Mouse (Mus musculus) urinary bladder, postnatal 14 days (tissue): ENCODE measurements around the gene Eif2b2.
A peak's percentile ranks its signal among the peaks of the same experiment; 100 is the strongest.

Experiments
- DNase-seq: peaks from one replicate; pipeline ENCODE4 v3.0.0; 2021; ENCODE audit warnings: low spot score

Eif2b2 gene

DNA sequence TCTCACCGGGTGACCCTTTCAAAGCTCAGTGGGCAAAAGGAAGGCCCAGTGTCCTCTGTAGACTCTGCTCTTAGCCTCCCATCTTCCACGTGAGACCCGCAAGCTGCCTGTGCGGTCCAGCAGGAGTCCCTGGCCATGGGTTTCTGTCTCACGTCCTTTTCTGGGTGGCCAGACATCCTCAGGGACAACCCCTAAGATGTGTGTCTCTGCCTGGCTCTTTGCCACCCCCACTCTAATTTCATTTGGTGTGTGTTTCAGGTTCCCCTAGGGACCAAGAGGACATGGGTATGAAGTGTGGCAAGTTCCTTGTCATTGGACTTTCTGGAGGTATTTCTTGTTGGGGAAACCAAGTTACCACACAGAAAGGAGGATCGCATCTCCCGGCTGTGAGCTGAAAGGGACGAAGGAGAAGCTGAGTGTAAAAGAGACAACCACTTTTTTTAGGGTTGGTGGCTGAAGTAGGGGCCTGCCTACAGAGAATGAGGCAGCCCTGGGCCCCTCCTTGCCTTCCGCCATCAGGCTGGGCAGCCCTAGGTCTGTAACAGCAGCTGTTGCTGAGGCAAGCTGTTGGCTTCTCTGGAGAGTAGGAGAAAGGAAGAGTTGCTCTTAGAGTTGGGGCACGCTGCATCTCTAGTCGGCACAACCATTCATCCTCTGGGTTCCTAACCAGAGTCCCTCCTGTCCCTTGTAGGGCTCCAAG is 25.2 kb upstream of the Eif2b2 start:
- DNase-seq, result no peak

DNA sequence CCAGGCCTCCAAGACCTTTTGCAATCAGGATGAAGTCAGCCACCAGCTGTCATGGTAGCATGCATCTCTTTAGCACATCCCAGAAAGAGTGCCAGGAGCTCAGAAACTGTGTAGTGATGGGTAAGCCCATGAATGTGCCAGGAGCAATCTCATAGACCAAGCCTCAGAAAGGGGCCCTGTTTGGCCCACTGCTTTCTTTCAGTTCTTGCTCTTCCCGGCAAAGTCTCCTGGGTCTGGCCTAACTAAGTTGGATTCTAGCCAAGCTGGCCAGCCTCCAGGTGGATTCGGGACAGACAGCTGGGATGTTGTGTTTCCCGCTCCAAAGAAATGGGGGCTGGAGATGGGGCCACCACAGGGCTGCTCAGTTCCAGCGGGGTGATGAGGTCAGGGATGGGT is 24.7 kb upstream of the Eif2b2 start:
- peak; percentile 75 for DNase-seq

- DNase-seq, result no peak
Measured at GRCm38 (mm10) chr12:85195086-85195485, 24.2 kb upstream of the Eif2b2 start.

- no peak for DNase-seq
Measured at GRCm38 (mm10) chr12:85196191-85196590, 23.1 kb upstream of the Eif2b2 start.

GRCm38 (mm10) chr12:85197371-85197770 is 21.9 kb upstream of the Eif2b2 start:
- no peak for DNase-seq

DNA sequence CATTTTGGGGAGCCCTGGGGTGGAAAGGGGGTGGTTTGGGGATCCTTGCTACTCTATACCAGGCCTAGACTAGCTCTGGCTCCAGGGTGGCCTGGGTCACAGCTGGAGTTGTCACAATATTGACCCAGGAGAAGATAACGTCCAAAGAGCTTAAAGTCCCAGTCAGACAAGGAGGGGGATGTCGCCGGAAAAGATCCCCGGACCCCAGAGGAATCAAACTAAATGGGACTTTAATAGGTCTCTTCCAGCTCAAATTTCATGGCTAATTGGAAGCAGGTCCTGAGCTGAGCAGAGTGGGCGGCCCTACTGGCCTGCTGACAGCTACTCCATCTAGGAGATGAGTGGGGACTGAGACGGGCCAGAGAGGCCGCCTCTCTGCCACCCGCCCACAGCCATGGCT is 21.3 kb upstream of the Eif2b2 start:
- DNase-seq, result no peak

- no peak for DNase-seq
Measured at GRCm38 (mm10) chr12:85199954-85200353, 19.3 kb upstream of the Eif2b2 start.

DNA sequence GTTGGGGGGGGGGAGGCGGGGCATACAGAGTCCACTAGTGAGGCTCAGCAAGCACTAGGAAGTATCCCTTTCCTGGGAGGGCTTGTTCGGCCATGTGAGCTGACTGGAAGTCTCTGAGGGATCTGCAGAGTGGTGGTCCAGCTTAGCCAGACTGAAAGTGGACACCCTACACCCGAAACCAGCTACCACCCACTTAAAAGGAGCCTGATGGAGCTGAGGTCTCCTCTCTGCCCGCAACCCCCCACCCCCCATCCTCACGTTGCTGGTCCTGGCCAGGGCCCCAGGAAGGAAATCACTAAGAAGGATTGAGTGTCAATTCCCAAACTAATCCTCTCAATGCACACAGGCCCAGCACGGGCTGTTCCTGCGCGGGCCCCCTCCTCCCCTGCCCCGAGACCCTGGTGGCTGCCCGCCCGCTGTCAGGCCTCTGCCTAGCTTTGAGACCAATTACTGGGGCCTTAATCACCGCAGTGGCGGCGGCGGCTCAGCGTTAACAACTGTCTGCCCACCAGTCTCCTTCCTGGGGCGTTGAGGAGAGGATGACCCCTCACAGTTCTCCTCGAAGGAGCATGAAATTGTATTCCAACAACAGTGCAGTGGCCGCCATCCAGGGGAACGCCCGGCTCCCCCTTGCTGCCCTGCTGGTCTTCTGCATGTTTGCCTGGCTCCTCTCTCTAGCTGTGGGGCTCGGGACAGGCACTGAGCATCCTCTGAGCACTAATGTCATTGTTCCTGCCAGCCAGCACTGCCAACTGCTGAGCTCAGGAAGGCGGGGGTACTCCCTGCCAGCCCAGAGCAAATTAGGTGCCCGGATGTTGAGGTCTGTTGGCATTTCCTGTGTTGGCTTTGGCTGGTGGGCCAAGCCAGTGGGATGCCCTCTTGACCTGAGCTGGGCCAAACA is 18.1 kb upstream of the Eif2b2 start:
- no peak for DNase-seq

- DNase-seq, result no peak
Measured at GRCm38 (mm10) chr12:85201830-85202147, 17.5 kb upstream of the Eif2b2 start.

DNA sequence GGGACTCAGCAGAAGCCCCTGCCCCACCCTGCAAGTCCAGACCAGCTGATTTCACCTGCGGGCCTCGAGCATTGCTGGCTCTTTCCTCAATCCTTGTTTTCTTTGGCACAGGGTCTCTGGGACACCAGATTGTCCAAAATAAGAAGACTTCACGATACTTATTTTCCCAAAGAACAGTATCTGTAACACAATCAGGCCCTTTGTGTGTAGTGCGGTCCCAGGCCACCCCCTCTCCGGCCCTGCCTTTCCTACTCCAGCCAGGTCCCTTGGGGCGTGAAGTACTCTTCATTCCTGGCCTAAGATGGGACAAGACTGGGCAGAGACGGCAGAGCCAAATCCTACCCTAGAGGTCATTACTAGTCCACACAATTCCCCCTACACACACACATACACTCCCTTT is 17.1 kb upstream of the Eif2b2 start:
- DNase-seq, result no peak

DNA sequence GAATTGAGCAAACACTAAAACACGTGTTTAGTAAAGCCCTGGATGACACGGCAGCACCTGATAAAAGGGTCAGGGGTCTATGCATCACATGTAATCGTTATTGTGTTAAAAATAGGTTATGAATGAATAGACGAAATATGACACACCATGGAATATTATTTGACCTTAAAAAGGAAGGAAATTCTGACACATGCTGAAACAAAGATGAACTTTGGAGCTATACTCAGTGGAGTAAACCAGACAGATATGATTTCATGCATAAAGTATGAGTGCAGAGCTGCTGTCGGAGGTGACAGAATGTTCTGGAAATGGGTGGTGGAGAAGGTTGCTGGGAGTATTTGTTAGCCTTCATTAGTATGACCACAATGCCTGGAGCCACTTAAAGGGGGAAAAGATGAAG is 15.6 kb upstream of the Eif2b2 start:
- no peak for DNase-seq

DNA sequence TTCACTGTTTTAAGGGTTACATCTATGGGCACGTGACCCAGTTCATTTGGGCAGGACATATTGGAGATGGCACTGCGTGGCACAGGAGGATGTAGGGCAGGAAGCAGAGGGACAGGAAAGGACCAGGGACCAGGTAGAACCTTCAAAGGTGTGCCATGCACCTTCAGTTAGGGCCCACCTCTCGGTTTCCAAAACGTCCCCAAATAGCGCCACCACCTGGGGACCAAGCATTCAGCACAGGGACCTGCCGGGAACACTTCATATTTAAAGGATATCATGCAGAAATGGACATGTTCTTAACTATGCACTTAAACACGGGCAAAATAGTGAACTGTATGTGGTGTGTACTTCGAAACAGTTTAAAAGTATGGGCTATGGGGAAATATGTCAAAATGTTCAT is 15.2 kb upstream of the Eif2b2 start:
- DNase-seq, result no peak

- DNase-seq, result no peak
Measured at GRCm38 (mm10) chr12:85205425-85205824, 13.9 kb upstream of the Eif2b2 start.

DNA sequence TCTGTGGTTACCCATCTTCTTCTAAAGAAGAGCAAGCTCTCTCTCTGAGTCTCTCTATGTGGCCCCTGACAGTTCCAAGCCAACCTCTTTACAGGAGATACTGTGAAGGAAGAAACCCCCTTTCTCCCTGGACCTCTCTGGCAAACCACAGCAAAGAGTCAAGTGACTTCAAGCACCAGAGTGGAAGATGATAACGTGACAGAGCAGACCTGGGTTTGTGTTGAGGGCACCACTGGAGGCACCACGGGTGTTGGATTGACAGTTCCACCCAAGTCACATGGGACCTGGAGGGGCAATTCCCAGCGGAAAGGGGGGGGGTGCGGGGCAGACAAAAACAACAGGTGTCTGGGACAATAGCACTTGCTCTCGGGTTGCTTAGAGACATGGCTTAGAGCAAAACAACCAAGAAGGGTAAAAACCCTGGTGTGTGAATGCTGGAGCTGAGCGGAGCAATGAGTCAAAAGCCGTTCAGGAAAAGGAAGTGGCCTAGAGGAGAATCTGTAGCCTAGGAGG is 10.5 kb upstream of the Eif2b2 start:
- no peak for DNase-seq

- DNase-seq, result no peak
Measured at GRCm38 (mm10) chr12:85215031-85215430, 4.2 kb upstream of the Eif2b2 start.

GRCm38 (mm10) chr12:85217733-85218310 is 1.5 kb upstream of the Eif2b2 start:
- no peak for DNase-seq

GRCm38 (mm10) chr12:85219905-85220290 is 617 bp downstream of the Eif2b2 start:
- no peak for DNase-seq

DNA sequence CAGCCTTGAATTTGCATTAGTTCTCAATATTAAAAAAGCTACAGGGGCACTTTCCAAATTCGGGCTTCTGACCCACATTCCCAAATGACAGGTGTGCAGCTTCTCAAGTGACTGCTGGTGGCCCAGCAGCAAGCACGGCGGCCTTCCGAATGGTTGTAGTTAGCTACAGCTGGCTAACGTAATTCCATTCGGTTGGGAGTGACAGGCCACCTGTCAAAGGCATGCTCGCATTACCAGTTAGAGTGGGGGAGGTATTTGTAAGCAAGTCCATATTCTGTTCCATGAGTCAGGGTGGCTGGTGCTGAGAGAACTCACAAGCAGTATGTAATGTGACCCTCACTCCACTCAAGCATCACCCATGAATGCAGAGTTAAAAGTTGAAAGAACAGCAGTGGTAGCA is 7.9 kb downstream of the Eif2b2 start:
- no peak for DNase-seq

DNA sequence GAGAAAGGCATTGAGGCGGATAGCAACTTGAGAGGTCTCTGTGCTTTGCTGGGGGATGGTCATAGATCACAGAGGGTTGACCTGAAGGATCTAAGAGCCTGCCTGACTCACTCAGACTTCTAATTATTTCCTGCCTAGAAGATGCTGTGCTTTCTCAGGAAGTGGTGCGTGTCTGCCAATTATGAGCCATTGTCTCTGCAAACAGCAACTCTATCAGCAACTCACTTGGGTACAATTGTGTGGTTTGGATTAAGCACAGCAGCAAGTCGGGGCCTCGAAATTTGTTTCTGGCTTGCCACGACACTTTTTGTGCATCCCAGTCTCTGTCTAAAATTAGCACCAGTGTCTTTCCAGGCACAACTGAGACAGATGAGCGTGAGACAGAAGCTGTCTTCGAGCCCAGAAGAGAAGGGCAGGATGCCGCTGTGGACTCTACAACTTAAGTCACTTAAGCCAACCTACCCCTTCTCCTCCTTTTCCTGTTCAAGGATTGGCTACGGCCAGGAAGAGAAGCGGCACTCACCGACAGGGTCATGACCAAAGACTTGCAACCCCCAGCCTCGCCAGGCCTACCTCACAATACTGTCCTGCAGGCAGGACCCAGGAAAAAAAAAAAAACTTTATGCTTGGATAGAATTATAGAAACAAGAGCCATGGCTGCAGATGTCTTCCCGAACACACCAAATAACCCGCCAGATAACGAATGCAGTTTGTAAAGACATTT is 8.8 kb downstream of the Eif2b2 start:
- DNase-seq, result no peak

DNA sequence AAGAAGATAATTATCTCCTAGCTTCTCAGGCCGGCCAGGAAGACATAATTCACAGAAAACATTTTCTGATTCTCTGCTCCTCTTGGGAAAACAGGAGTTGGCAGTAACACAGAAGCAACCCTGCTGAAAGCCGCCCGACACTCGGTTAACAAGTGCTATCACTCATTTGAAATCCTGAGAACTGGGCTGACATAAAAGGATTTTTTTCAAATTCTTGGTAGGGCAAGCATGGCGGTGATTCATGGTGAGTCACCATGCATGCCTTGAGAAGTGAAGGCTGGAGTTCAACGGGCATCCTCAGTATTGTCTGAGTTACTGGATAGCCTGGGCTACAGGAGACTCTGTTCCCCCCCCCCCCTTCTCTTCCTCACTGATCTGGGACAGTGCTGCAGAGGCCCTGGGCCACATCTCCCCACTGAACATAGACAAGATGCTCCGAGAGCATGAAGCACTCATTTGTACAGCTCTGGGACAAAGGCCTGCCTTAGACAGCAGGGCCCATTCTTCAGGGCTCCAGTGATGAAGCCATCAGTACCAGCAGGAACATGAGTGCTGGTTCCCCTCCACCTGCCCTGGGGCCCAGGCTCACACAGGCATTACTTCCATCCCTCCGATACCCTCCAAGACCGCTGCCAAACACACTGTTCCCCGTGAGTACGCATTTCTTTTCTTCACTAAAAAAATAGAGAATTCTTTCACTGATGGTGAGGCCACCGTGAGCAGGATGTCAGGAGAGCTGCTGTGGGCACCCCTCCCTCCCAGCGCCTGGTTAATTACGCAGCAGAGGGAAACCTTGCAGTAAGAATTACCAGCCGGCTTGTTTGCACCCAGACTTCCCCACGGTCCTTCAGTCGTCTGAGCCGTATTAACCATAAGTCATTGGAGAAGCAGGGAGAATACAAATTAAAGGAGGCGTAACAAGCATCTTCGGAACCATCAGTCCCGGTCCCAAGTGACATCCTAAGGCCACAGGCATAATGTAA is 14.4 kb downstream of the Eif2b2 start:
- DNase-seq, result peak; percentile 41

GRCm38 (mm10) chr12:85237553-85237952 is 18.3 kb downstream of the Eif2b2 start:
- DNase-seq, result no peak
